Mouse (Mus musculus) heart, embryonic 13.5 days (tissue): ENCODE results near the gene Itga6. TPM values are rescaled to one million over a fixed set of nuclear protein-coding genes. Genes with fewer than 3 reads are reported as not detected.

Source experiments
- ATAC-seq: fragments of 200-750 bp; cut with Nextera tagmentation; 2 replicates; pipeline ENCODE4 v1.8.0; 2017; ENCODE audit warnings: moderate TSS enrichment; ENCODE audit not compliant: insufficient number of reproducible peaks, low FRiP score, low TSS enrichment; ENCODE audit errors: extremely low read depth
- H3K27ac ChIP-seq: fragments of 300-500 bp; sonication (generic); replicated peaks from 2 replicates; pipeline ENCODE4 v1.5.1; 2015; ENCODE audit warnings: moderate library complexity, mild to moderate bottlenecking, inconsistent platforms
- H3K27me3 ChIP-seq: fragments of 300-500 bp; sonication (generic); replicated peaks from 2 replicates; pipeline ENCODE4 v1.6.1; 2015; ENCODE audit warnings: mild to moderate bottlenecking, inconsistent platforms
- H3K36me3 ChIP-seq: fragments of 300-500 bp; sonication (generic); 2 replicates; pipeline ENCODE4 v1.6.1; 2015; ENCODE audit warnings: mild to moderate bottlenecking, inconsistent platforms
- H3K4me1 ChIP-seq: fragments of 300-500 bp; sonication (generic); 2 replicates; pipeline ENCODE4 v1.6.1; 2015; ENCODE audit warnings: inconsistent platforms
- H3K4me2 ChIP-seq: fragments of 300-500 bp; sonication (generic); 2 replicates; pipeline ENCODE4 v1.6.1; 2015; ENCODE audit warnings: inconsistent platforms, mild to moderate bottlenecking, moderate library complexity
- H3K4me3 ChIP-seq: fragments of 300-500 bp; sonication (generic); 2 replicates; pipeline ENCODE4 v1.5.1; 2015; ENCODE audit warnings: moderate library complexity, mild to moderate bottlenecking, inconsistent platforms
- H3K9ac ChIP-seq: fragments of 300-500 bp; sonication (generic); 2 replicates; pipeline ENCODE4 v1.6.1; 2015; ENCODE audit warnings: inconsistent platforms, mild to moderate bottlenecking, moderate library complexity
- H3K9me3 ChIP-seq: fragments of 300-500 bp; sonication (generic); 2 replicates; pipeline ENCODE4 v1.6.1; 2016; ENCODE audit warnings: inconsistent platforms
- WGBS: fragments of 180-500 bp; shearing (Covaris S2); methylation state at CpG from one replicate; pipeline ENCODE4 v1.1.7; 2015; ENCODE audit warnings: mixed read lengths; 5-methylcytosine and 5-hydroxymethylcytosine counted together
- polyA plus RNA-seq: library from polyadenylated mRNA; unstranded; fragments of >200 nt; fragmentation: Nextera tagmentation; extraction: Ambion mirVana; gene quantifications from 2 replicates; pipeline ENCODE4 v1.2.1, GENCODE M21; 2015

The Itga6 gene
- polyA plus RNA-seq = 65.2 and 65.8 TPM in 2 replicates

- H3K4me2 ChIP-seq = peak within 1 kb of the TSS; percentile 26
Observed at GRCm38 (mm10) chr2:71745610-71746374, at the start of gene Itga6. TSS of gene Itga6 (plus strand) at chr2:71745616.

GRCm38 (mm10) chr2:71696776-71697175 lies 48.6 kb upstream of the Itga6 start:
- WGBS = 86% methylated on average over 1 of the region's 1 CpGs
- Histone ChIP-seq H3K4me2 (no peak overlapping the region), H3K36me3 (no peaks in the 10 kb centered on the region), H3K9ac (no peak overlapping the region), H3K27ac (no peak overlapping the region), H3K9me3 (no peaks in the 10 kb centered on the region), H3K4me3 (no peak overlapping the region), H3K4me1 (peaks cover 34% of the 10 kb centered on the region), H3K27me3 (no peaks in the 10 kb centered on the region)
- no peak for ATAC-seq

More at GRCm38 (mm10) chr2:71745610-71746374, at the start of gene Itga6:
- H3K36me3 ChIP-seq = no peaks in the 10 kb centered on the region
- H3K4me3 ChIP-seq = no peak within 1 kb of the TSS
- H3K9me3 ChIP-seq = no peaks in the 10 kb centered on the region
- H3K4me1 ChIP-seq = peaks cover 58% of the 10 kb centered on the region
- no peaks in the 10 kb centered on the region for H3K27me3 ChIP-seq
- no peak for ATAC-seq
- peak within 1 kb of the TSS; percentile 81 for H3K27ac ChIP-seq
- H3K9ac ChIP-seq = peak within 1 kb of the TSS; percentile 64
- WGBS = 75% methylated on average over 6 of the region's 6 CpGs

- Histone ChIP-seq H3K9ac (no peak overlapping the region), H3K27me3 (no peaks in the 10 kb centered on the region)
- ATAC-seq = no peak
Observed at GRCm38 (mm10) chr2:71697408-71698336, 47.7 kb upstream of the Itga6 start.

GRCm38 (mm10) chr2:71698366-71698765 lies 47.0 kb upstream of the Itga6 start:
- Histone ChIP-seq H3K27me3 (no peaks in the 10 kb centered on the region), H3K9ac (no peak overlapping the region), H3K4me1 (peaks cover 34% of the 10 kb centered on the region), H3K4me2 (no peak overlapping the region), H3K4me3 (no peak overlapping the region), H3K36me3 (no peaks in the 10 kb centered on the region), H3K9me3 (no peaks in the 10 kb centered on the region), H3K27ac (no peak overlapping the region)
- no peak for ATAC-seq
- WGBS = 72% methylated on average over 6 of the region's 6 CpGs

More at GRCm38 (mm10) chr2:71697408-71698336, 47.7 kb upstream of the Itga6 start:
- H3K27ac ChIP-seq = no peak overlapping the region
- H3K4me2 ChIP-seq = no peak overlapping the region
- no peaks in the 10 kb centered on the region for H3K36me3 ChIP-seq
- no peak overlapping the region for H3K4me3 ChIP-seq
- peaks cover 34% of the 10 kb centered on the region for H3K4me1 ChIP-seq
- H3K9me3 ChIP-seq = no peaks in the 10 kb centered on the region
- WGBS = 63% methylated on average over 8 of the region's 8 CpGs

- no peaks in the 10 kb centered on the region for H3K27me3 ChIP-seq
- no peak for ATAC-seq
- no peaks in the 10 kb centered on the region for H3K9me3 ChIP-seq
- H3K4me2 ChIP-seq = no peak overlapping the region
- H3K9ac ChIP-seq = no peak overlapping the region
- peaks cover 34% of the 10 kb centered on the region for H3K4me1 ChIP-seq
- WGBS = 44% methylated on average over 7 of the region's 7 CpGs
- no peaks in the 10 kb centered on the region for H3K36me3 ChIP-seq
- no peak overlapping the region for H3K4me3 ChIP-seq
- no peak overlapping the region for H3K27ac ChIP-seq
Observed at GRCm38 (mm10) chr2:71698942-71699341, 46.5 kb upstream of the Itga6 start.

GRCm38 (mm10) chr2:71701341-71701740 lies 44.1 kb upstream of the Itga6 start:
- H3K4me3 ChIP-seq = no peak overlapping the region
- H3K4me1 ChIP-seq = peaks cover 22% of the 10 kb centered on the region
- no peak overlapping the region for H3K4me2 ChIP-seq
- no peak for ATAC-seq
- H3K9ac ChIP-seq = no peak overlapping the region
- H3K27ac ChIP-seq = no peak overlapping the region
- H3K36me3 ChIP-seq = no peaks in the 10 kb centered on the region
- no peaks in the 10 kb centered on the region for H3K27me3 ChIP-seq
- no peaks in the 10 kb centered on the region for H3K9me3 ChIP-seq
- 85% methylated on average over 3 of the region's 3 CpGs for WGBS

GRCm38 (mm10) chr2:71704309-71704708 lies 41.1 kb upstream of the Itga6 start:
- no peak for ATAC-seq
- whole genome bisulfite sequencing = 76% methylated on average over 5 of the region's 5 CpGs

GRCm38 (mm10) chr2:71708886-71709285 lies 36.5 kb upstream of the Itga6 start:
- H3K27me3 ChIP-seq = no peaks in the 10 kb centered on the region
- ATAC-seq = no peak
- 75% methylated on average over 5 of the region's 5 CpGs for WGBS

More at GRCm38 (mm10) chr2:71704309-71704708, 41.1 kb upstream of the Itga6 start:
- H3K4me2 ChIP-seq = no peak overlapping the region
- no peak overlapping the region for H3K27ac ChIP-seq
- no peaks in the 10 kb centered on the region for H3K27me3 ChIP-seq
- no peaks in the 10 kb centered on the region for H3K9me3 ChIP-seq
- H3K36me3 ChIP-seq = no peaks in the 10 kb centered on the region
- H3K4me1 ChIP-seq = peaks cover under 1% of the 10 kb centered on the region; the same call in 1 of the 2 replicates
- no peak overlapping the region for H3K9ac ChIP-seq
- no peak overlapping the region for H3K4me3 ChIP-seq

GRCm38 (mm10) chr2:71711640-71712039 lies 33.8 kb upstream of the Itga6 start:
- no peak for ATAC-seq
- 33% methylated on average over 2 of the region's 2 CpGs for WGBS
- no peak overlapping the region for H3K9ac ChIP-seq
- H3K27me3 ChIP-seq = no peaks in the 10 kb centered on the region
- H3K36me3 ChIP-seq = no peaks in the 10 kb centered on the region
- H3K4me3 ChIP-seq = no peak overlapping the region
- no peaks in the 10 kb centered on the region for H3K4me1 ChIP-seq
- no peak overlapping the region for H3K4me2 ChIP-seq
- no peaks in the 10 kb centered on the region for H3K9me3 ChIP-seq
- H3K27ac ChIP-seq = no peak overlapping the region

More at GRCm38 (mm10) chr2:71708886-71709285, 36.5 kb upstream of the Itga6 start:
- H3K9ac ChIP-seq = no peak overlapping the region
- H3K4me3 ChIP-seq = no peak overlapping the region
- H3K9me3 ChIP-seq = no peaks in the 10 kb centered on the region
- H3K4me1 ChIP-seq = no peaks in the 10 kb centered on the region
- H3K4me2 ChIP-seq = no peak overlapping the region
- H3K36me3 ChIP-seq = no peaks in the 10 kb centered on the region
- H3K27ac ChIP-seq = no peak overlapping the region

- H3K9ac ChIP-seq = no peak overlapping the region
- peaks cover 6% of the 10 kb centered on the region; the same call in 1 of the 2 replicates for H3K4me1 ChIP-seq
- ATAC-seq = no peak
- H3K27me3 ChIP-seq = no peaks in the 10 kb centered on the region
- H3K9me3 ChIP-seq = no peaks in the 10 kb centered on the region
- H3K27ac ChIP-seq = no peak overlapping the region
- 84% methylated on average over 5 of the region's 5 CpGs for whole genome bisulfite sequencing
- no peak overlapping the region for H3K4me3 ChIP-seq
- no peaks in the 10 kb centered on the region for H3K36me3 ChIP-seq
- H3K4me2 ChIP-seq = no peak overlapping the region
Observed at GRCm38 (mm10) chr2:71714416-71714815, 31.0 kb upstream of the Itga6 start.

- H3K4me1 ChIP-seq = peaks cover 21% of the 10 kb centered on the region
- H3K4me2 ChIP-seq = no peak overlapping the region
- no peaks in the 10 kb centered on the region for H3K36me3 ChIP-seq
- H3K27me3 ChIP-seq = no peaks in the 10 kb centered on the region
- no peak for ATAC-seq
- no peak overlapping the region for H3K9ac ChIP-seq
- H3K4me3 ChIP-seq = no peak overlapping the region
- 48% methylated on average over 9 of the region's 9 CpGs for WGBS
- H3K27ac ChIP-seq = no peak overlapping the region
- no peaks in the 10 kb centered on the region for H3K9me3 ChIP-seq
Observed at GRCm38 (mm10) chr2:71719005-71719386, 26.4 kb upstream of the Itga6 start.
